ENCODE assay signal across 8 mouse cellular contexts in the genomic region with DNA sequence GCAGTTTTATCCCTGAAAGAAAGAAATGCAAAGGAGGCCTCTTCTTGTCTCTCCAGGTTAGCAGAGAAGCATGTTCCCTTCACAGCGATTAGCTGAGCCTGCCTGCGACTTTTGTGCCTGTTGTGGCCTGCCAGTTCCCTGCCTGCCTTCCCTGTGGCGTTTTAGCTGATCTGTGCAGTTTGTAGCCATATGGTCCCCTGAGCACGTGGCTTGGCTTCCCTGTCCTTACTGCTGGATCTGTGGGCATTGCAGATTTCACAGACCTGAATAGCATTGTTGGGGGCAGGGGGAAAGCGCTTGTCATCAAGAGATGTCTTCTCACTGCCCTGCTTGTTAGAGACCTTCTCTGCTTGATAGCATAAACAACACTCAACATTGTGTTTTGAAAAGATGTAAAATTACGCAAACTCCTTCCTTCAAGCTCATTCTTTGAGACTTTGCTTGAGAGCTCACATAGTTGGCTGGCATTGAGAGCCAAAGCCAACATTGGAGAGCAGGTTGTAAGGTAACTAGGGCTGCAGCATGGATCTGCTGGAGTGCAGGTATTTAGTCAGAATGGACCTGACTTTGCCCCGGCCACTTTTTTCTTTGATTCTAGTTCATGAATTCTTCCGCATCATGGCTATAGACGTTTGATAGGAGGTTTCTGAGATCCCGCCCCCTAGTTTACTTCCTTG.
A peak's percentile ranks its signal among the peaks of the same experiment; 100 is the strongest.
DNase-seq lines count a peak whose midpoint lies in the region; ATAC-seq lines count a peak whose summit lies in the region.

No protein-coding gene starts in this region.

- 78% methylated on average over 10 of the region's 10 CpGs for WGBS in embryonic facial prominence, embryonic 10.5 days

- no peaks in the 10 kb centered on the region for H3K4me1 ChIP-seq in embryonic facial prominence, embryonic 10.5 days

- peak; percentile 12 for DNase-seq in adrenal gland, postnatal 10 days
- DNase-seq in adrenal gland, adult 8-10 months = no peak
- DNase-seq in embryonic facial prominence, embryonic 10.5 days (ENCODE audit: low spot score) = peak; percentile 11
- peak; percentile 66 to 86 for DNase-seq in layer of hippocampus, postnatal 14 days (ENCODE audit: low spot score in 2 of 2)
- peak; percentile 26 for DNase-seq in retina, adult 2 months (ENCODE audit: low read depth, low spot score)
- DNase-seq in lung, postnatal 10 days = no peak
- no peak for DNase-seq in adrenal gland, adult 18-20 months (ENCODE audit: low spot score in 2 of 2)

- no peaks in the 10 kb centered on the region for H3K27me3 ChIP-seq in embryonic facial prominence, embryonic 10.5 days (replicated peaks; ENCODE audit: low read depth, poor library complexity, severe bottlenecking)

- no peak overlapping the region for H3K27ac ChIP-seq in embryonic facial prominence, embryonic 10.5 days (replicated peaks)

- no peaks in the 10 kb centered on the region for H3K9me3 ChIP-seq in embryonic facial prominence, embryonic 10.5 days

- peaks cover 54% of the 10 kb centered on the region for H3K36me3 ChIP-seq in embryonic facial prominence, embryonic 10.5 days (replicated peaks)

- no peak for ATAC-seq in erythroid progenitor cell, adult 5-6 weeks (replicated peaks; ENCODE audit: low FRiP score, poor library complexity, severe bottlenecking)

- no peak overlapping the region for H3K4me3 ChIP-seq in embryonic facial prominence, embryonic 10.5 days

Comparison
In these comparisons a context has a peak if more than half of its experiments do, and no peak if none do; other contexts are left out.
1. DNase-seq: peak in adrenal gland, postnatal 10 days (single experiment), embryonic facial prominence, embryonic 10.5 days (single experiment), layer of hippocampus, postnatal 14 days (2 of 2) and retina, adult 2 months (single experiment); none in adrenal gland, adult 8-10 months (single experiment), lung, postnatal 10 days (single experiment) and adrenal gland, adult 18-20 months (0 of 2).